Mouse (Mus musculus): ENCODE measurements around the gene Slc24a2.

- TF ChIP-seq GATA1 (IDR thresholded peaks at IDR 0.05; ENCODE audit: borderline replicate concordance, low read length): no peak
- TF ChIP-seq FLI1 (IDR thresholded peaks at IDR 0.05; ENCODE audit: low read length): no peak
Observed at GRCm38 (mm10) chr4:87274276-87274675, 44.0 kb upstream of the Slc24a2 start.
